In genomic region chr3:60601686-60602085, GRCm38 (mm10) we compare ENCODE assay signal across 8 mouse cellular contexts.
A peak's percentile ranks its signal among the peaks of the same experiment; 100 is the strongest.
DNase-seq lines count a peak whose midpoint lies in the region; ATAC-seq and TF ChIP-seq lines count a peak whose summit lies in the region.

No protein-coding gene starts in this region.

- no peak overlapping the region for H3K27ac ChIP-seq in kidney, embryonic 16.5 days (ENCODE audit: low read length)
- H3K27ac ChIP-seq in liver, embryonic 15.5 days (replicated peaks), result 0 out of 2 replicates have a peak overlapping the region, but pooled peaks have one; percentile 10
- no peak overlapping the region for H3K27ac ChIP-seq in neural tube, embryonic 13.5 days (replicated peaks)
- H3K27ac ChIP-seq in thymus, adult 2 months (ENCODE audit: control insufficient read depth, insufficient read depth, low read length), result no peak overlapping the region

- ATAC-seq in kidney, embryonic 16.5 days (ENCODE audit: low FRiP score, low TSS enrichment), result peak; percentile 59; the same call in 1 of the 2 replicates
- no peak for ATAC-seq in liver, embryonic 15.5 days (ENCODE audit: insufficient read depth)
- peak; percentile 68 for ATAC-seq in neural tube, embryonic 13.5 days (ENCODE audit: low read depth)

- no peak for TF ChIP-seq POLR2A in thymus, adult 2 months (IDR thresholded peaks at IDR 0.05; ENCODE audit: control insufficient read depth, extremely low read depth, insufficient read depth, low read length, poor library complexity)

- TF ChIP-seq CTCF in thymus, adult 2 months (IDR thresholded peaks at IDR 0.05; ENCODE audit: borderline replicate concordance, control insufficient read depth, extremely low read depth, insufficient read depth, low read length, poor library complexity), result no peak

- peak; percentile 59 for DNase-seq in A20 (ENCODE audit: low read depth, low spot score)
- DNase-seq in adrenal gland, postnatal 14 days, result peak; percentile 84
- peak; percentile 53 for DNase-seq in embryo, embryonic 9.5 days (ENCODE audit: extremely low spot score)
- peak; percentile 81 for DNase-seq in heart, adult 8-10 months (ENCODE audit: low spot score)
- DNase-seq in thymus, adult 2 months, result peak; percentile 63

- 20% methylated on average over 4 of the region's 4 CpGs for WGBS in kidney, embryonic 16.5 days
- 14% methylated on average over 4 of the region's 4 CpGs for WGBS in liver, embryonic 15.5 days (ENCODE audit: insufficient replicate concordance)
- WGBS in neural tube, embryonic 13.5 days, result 24% methylated on average over 4 of the region's 4 CpGs
- 35% methylated on average over 4 of the region's 4 CpGs for WGBS in thymus, adult 2 months

- H3K4me3 ChIP-seq in kidney, embryonic 16.5 days (ENCODE audit: low read length), result no peak overlapping the region
- no peak overlapping the region for H3K4me3 ChIP-seq in liver, embryonic 15.5 days (replicated peaks)
- no peak overlapping the region for H3K4me3 ChIP-seq in neural tube, embryonic 13.5 days
- H3K4me3 ChIP-seq in thymus, adult 2 months (ENCODE audit: control insufficient read depth, insufficient read depth, low read length), result no peak overlapping the region

- H3K36me3 ChIP-seq in kidney, embryonic 16.5 days (ENCODE audit: insufficient read depth, low read length), result peaks cover 8% of the 10 kb centered on the region
- peaks cover 34% of the 10 kb centered on the region for H3K36me3 ChIP-seq in liver, embryonic 15.5 days (replicated peaks)
- no peaks in the 10 kb centered on the region for H3K36me3 ChIP-seq in neural tube, embryonic 13.5 days
- peaks cover 41% of the 10 kb centered on the region for H3K36me3 ChIP-seq in thymus, adult 2 months (ENCODE audit: control insufficient read depth, insufficient read depth, low read length)

- H3K9ac ChIP-seq in kidney, embryonic 16.5 days (replicated peaks; ENCODE audit: low read length), result no peak overlapping the region
- H3K9ac ChIP-seq in liver, embryonic 15.5 days, result no peak overlapping the region
- no peak overlapping the region for H3K9ac ChIP-seq in neural tube, embryonic 13.5 days

- H3K9me3 ChIP-seq in kidney, embryonic 16.5 days (ENCODE audit: low read length), result no peaks in the 10 kb centered on the region
- H3K9me3 ChIP-seq in liver, embryonic 15.5 days (replicated peaks), result no peaks in the 10 kb centered on the region
- H3K9me3 ChIP-seq in neural tube, embryonic 13.5 days, result no peaks in the 10 kb centered on the region

- H3K4me2 ChIP-seq in kidney, embryonic 16.5 days (replicated peaks; ENCODE audit: low read depth, low read length), result no peak overlapping the region
- H3K4me2 ChIP-seq in liver, embryonic 15.5 days, result no peak overlapping the region
- no peak overlapping the region for H3K4me2 ChIP-seq in neural tube, embryonic 13.5 days

- H3K27me3 ChIP-seq in kidney, embryonic 16.5 days (ENCODE audit: insufficient read depth, low read length), result no peaks in the 10 kb centered on the region
- no peaks in the 10 kb centered on the region for H3K27me3 ChIP-seq in liver, embryonic 15.5 days
- H3K27me3 ChIP-seq in neural tube, embryonic 13.5 days, result no peaks in the 10 kb centered on the region
- H3K27me3 ChIP-seq in thymus, adult 2 months (ENCODE audit: control insufficient read depth, insufficient read depth, low read length), result no peaks in the 10 kb centered on the region

- H3K4me1 ChIP-seq in kidney, embryonic 16.5 days (ENCODE audit: insufficient read depth, low read length), result 0 out of 2 replicates have a peak, but pooled peaks cover 3% of the 10 kb centered on the region
- H3K4me1 ChIP-seq in liver, embryonic 15.5 days (replicated peaks), result peaks cover 48% of the 10 kb centered on the region
- H3K4me1 ChIP-seq in neural tube, embryonic 13.5 days (replicated peaks), result no peaks in the 10 kb centered on the region
- H3K4me1 ChIP-seq in thymus, adult 2 months (replicated peaks; ENCODE audit: control insufficient read depth, insufficient read depth, low read length), result no peaks in the 10 kb centered on the region; the same call in 1 of the 2 replicates
